Mouse (Mus musculus): ENCODE measurements at regions not wholly inside any gene's neighbourhood (a gene's known extent, or its start where the extent isn't known, plus 50 kb on each side); places are given as distances from the start of the nearest gene placed in this dataset.
A peak's percentile ranks its signal among the peaks of the same experiment; 100 is the strongest.

DNA sequence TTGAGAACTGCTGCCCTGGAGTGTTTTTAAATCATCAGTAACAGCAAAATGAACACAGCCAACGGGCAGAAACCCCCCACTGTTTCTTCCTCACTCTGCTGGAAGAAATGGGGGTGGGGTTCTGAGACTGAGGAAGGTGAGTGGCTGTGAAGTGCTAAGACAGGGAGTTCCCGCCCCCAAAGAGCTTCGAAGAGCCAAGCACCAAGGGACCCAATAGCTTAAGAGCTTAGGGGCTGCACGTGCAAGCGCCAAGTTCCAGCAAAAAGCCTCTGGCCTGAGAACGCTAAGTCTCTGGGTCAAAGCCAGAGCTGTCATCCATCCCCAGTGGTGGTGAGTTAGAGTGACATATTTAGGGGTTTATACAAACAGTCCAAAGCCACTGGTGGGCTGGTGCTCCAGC, 55.1 kb upstream of the Pcbd1 start:
- DNase-seq: no peak

DNA sequence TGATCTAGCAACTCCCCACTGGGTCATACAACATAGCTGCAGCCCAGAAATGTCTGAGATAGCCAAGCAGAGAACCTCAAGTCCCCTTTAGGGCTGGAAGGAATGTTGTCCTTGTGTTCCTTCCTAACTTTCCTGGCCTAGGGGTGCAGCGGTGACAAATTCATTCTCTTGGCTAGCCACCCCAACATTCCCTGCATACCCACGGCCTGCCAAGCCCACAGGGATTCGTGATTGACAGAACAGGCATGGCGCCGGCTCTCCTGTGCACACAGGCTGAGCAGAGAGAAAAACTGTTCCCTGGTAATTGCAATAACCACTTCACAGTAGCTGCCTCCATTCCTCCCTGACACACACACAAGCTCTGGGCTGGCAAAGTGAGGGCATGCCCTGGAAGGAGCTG, 60.5 kb upstream of the Pcbd1 start:
- no peak for DNase-seq

GRCm38 (mm10) chr10:61027215-61027614, 61.9 kb upstream of the Pcbd1 start:
- DNase-seq: no peak

DNA sequence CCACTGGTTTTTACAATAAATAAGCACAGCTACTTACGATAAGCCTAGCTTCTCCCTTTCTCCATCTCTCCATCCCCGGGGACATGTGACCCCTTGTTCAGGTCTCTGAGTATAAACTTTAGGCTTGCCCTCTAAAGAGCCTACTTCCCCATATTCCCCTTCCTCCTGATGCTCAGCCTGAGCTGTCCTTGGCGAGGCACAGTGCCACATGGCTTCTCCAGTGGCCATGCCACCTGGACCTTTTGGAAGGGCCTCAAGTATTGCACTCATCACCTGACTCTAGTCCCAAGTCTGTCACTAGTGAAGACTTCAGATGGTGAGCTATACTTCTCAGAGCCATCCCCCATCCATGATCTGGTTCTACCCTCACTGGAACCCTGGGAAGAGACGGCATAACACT, 64.1 kb upstream of the Pcbd1 start:
- no peak for DNase-seq

- DNase-seq: peak; percentile 23 to 45
These were observed 65.0 kb upstream of the Pcbd1 start for GRCm38 (mm10) chr10:61024166-61024565.

DNA sequence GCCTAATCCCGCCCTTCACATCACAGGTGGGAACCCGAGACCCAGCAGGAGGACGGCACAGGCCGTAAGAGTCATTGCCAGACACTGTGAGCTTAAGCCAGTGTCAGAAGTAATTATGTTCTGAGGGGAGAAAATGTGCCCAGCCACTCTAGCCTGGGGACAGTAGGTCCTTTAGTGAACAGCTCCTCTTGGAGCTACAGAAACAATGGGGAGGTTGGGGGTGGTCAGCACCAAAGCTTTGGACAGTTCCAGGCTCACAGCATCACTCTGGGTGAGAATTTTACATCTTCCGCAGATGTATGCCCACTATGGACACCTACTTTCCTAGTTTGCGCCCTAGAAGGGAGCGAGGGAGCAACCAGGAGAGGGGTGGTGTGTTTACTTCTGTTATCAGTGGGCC, 65.7 kb upstream of the Pcbd1 start:
- DNase-seq: peak in 1 of 2 experiments; percentile 4

DNA sequence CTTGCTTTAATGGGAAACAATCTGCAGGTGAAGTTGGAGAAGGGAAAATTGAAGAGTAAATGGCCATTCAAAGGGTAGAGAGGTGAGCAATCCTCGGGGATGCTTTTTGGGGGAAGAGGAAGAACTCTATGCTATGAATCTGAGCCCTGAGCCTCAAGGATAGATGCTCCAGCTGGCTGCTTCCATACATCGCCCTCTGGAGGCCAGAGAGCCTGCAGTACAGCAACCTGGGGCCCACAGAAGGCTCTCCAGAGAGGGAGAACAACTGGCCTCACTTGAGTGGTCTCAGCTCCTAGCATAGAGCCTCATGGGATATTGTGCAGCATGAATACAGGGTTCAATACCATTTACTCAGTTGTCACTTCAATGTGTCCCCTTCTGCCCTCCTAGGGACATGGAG, 69.6 kb upstream of the Pcbd1 start:
- DNase-seq: peak in 1 of 2 experiments; percentile 11

DNA sequence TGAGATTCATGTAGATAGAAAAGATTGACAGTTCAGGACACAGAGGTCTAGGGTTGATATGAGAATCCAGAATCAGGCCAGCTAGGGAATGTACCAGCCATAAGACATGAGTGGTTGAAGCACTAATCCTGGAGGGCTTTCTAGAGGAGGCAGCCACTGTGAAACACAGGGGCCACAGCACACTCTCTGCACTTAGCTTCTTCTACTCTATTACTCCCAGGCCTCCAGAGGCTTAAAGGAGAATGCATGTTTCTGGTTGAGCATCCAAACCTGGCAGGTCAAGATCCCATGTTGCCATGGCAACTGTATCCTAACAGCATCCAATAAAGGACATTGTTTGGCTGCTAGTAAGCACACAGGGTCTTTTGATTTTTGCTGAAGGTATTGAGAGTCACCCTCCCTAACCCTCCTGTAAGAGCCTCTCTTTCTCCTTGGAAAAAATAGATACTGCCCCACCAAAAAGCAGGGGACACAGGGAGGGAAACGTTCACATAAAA, 76.9 kb upstream of the Pcbd1 start:
- no peak for DNase-seq

DNA sequence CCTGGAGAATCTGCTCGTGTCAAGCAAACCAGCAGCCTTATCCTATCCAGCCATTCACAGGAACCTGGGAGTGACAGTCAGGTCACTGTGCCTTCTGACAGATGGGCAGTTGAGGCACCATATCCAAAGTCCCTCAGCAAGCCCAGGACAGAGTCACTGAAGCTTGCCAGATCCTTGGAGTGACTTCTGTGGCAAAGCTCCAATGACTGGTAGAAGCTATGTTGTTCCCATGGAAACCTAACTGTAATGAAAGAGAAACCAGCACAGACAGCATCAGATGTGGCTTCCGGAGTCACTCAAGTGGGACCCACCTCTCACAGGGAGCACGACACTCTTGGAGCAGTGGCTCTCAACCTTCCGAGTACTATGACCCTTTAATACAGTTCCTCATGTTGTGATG, 78.4 kb upstream of the Pcbd1 start:
- no peak for DNase-seq

DNA sequence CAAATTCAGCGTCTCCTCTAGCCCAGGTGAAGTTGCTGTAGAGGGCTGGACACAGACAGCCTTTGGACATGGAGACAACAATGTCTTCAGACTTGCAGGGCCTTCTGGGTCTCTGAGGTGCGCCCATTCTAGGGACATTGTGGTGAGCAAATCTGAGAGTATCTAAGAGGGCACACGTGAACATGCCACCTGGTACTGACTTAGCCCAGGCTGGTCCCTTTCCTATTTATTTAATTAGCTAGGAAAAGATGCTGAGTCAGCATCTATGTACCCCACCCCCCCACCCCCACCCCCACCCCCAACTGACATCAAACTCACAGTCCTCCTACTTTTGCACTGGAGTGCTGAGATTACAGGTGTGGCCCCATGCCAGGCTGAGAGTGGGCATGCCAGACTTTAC, 81.7 kb upstream of the Pcbd1 start:
- DNase-seq: no peak

GRCm38 (mm10) chr10:61001745-61002160, 87.4 kb upstream of the Pcbd1 start:
- DNase-seq: no peak

DNA sequence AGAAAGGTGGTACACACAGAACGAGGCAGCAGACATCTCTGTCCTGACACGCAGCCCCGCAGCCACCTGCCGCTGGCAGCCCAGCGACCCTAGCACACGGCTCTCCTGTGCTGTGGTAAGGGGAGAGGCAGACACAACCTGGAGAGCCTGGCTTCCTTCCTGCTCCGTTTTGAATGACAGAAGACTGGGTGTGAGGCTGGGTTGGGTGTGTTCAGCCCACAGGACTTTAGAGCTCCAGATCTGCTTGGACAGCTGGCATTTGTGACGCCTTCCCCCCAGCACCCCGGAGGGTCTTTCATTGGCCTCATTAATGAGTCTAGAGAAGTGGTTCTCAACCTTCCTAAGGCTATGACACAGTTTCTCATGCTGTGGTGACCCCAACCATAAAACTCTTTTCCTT, 91.7 kb upstream of the Pcbd1 start:
- DNase-seq: no peak

DNA sequence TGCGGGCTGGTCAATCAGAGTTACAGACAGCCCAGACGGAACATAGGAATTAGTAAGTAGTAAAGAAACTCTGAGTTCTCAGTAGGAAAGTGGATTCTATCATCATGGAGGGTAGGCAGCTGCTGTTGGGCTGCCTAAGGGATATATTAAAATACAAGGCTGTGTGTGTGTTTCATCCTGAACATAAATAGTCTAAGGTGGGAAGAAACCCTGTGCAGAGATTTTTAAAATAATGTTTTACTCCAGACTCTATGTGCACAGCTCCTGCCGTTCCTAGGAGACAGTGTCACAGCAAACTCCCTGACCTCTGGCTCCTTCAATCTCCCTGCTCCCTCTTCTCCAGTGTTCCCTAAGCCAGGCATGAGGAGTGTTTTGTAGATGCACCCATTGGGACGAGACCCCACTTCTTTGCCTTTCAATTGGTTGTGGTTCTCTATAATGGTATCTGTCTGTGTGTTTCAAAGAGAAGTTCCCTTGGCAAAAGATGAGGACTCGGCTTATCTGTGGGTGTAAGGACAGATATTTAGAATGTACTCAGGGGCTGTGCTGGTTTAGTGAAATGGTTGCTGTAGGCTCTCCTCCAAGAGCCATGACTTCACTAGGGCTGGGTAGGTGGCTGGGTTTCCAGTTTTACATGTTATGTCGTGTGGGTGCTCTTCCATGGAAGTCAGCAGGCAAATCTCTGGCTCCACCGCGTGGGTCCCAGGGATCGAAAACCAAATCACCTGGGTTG, 93.1 kb upstream of the Pcbd1 start:
- DNase-seq: no peak

GRCm38 (mm10) chr10:60985109-60985576, 104.0 kb upstream of the Pcbd1 start:
- DNase-seq: peak in 1 of 2 experiments; percentile 35

GRCm38 (mm10) chr10:60981770-60982169, 107.4 kb upstream of the Pcbd1 start:
- DNase-seq: no peak

- no peak for DNase-seq
These were observed 115.5 kb upstream of the Pcbd1 start for GRCm38 (mm10) chr10:60973615-60974014.

GRCm38 (mm10) chr10:60964843-60965242, 124.3 kb upstream of the Pcbd1 start:
- no peak for DNase-seq

- DNase-seq: peak in 1 of 2 experiments; percentile 7
These were observed 126.4 kb upstream of the Unc5b start for GRCm38 (mm10) chr10:60957820-60958233.

GRCm38 (mm10) chr10:60955467-60955866, 124.1 kb upstream of the Unc5b start:
- DNase-seq: no peak

- DNase-seq: no peak
These were observed 121.1 kb upstream of the Unc5b start for GRCm38 (mm10) chr10:60952495-60952894.

GRCm38 (mm10) chr10:60948983-60949677, 117.7 kb upstream of the Unc5b start:
- DNase-seq: no peak

DNA sequence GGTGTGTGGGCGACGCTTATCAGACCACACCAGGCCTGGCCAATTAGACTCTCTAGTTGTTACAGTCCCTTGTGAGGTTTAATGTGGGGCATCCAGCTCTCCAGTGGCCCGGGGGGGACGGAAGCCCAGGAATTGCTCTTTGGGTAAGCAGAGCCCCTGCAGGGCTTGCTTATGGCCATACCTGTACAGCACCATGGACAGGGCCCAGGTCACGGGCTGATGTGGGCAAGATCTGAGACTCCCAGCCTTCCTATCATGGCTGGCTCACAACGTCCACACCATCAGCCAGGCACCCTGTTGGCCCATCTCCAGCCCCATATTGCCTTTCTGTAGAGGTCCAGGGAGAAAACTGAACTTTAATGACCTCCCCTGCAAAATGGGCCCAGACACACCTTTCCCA, 111.7 kb upstream of the Unc5b start:
- no peak for DNase-seq

- DNase-seq: no peak
These were observed 107.4 kb upstream of the Unc5b start for GRCm38 (mm10) chr10:60938749-60939148.

DNA sequence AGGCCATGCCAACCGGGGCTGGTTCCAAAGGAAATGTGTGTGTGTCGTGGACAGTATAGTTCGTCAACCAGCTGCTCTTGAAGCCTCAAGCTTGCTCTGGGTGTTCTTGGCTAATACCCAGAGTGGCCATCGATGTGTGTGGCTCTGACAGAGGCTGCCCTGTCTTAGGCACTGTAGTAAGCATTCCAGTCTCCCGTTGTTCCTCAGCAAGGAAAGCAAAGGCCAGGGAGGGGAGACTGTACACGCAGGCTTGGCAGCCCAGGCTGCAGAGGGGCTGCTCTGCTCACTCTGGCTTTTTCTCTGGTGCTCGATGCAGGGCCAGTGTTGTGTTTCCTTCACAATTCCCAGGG, 106.1 kb upstream of the Unc5b start:
- DNase-seq: no peak

Data from kidney, postnatal 25 days (tissue).